Mouse (Mus musculus) hindbrain, embryonic 14.5 days (tissue): ENCODE data around the gene Ppp6r3. TPM values are rescaled to one million over a fixed set of nuclear protein-coding genes. Genes with fewer than 3 reads are reported as not detected.

Experiments used
- ATAC-seq: fragments of 200-750 bp; cut with Nextera tagmentation; 2 replicates; pipeline ENCODE4 v1.8.0; 2017; ENCODE audit warnings: moderate number of reproducible peaks, mild to moderate bottlenecking, moderate TSS enrichment, moderate library complexity; ENCODE audit not compliant: low FRiP score
- DNase-seq: peaks from one replicate; pipeline ENCODE4 v3.0.0-alpha.2; 2015; ENCODE audit warnings: low spot score
- H3K27ac ChIP-seq: fragments of 300-500 bp; sonication (generic); 2 replicates; pipeline ENCODE4 v1.5.1; 2014; ENCODE audit warnings: mild to moderate bottlenecking, moderate library complexity
- H3K27me3 ChIP-seq: fragments of 300-500 bp; sonication (generic); 2 replicates; pipeline ENCODE4 v1.6.1; 2014; ENCODE audit warnings: mild to moderate bottlenecking, low read length, mixed read lengths; ENCODE audit not compliant: control insufficient read depth, insufficient read depth
- H3K36me3 ChIP-seq: fragments of 300-500 bp; sonication (generic); replicated peaks from 2 replicates; pipeline ENCODE4 v1.6.1; 2014; ENCODE audit not compliant: control insufficient read depth, insufficient read depth
- H3K4me1 ChIP-seq: fragments of 300-500 bp; sonication (generic); replicated peaks from 2 replicates; pipeline ENCODE4 v1.6.1; 2014; ENCODE audit warnings: antibody characterized with exemption, low read length, mixed read lengths; ENCODE audit not compliant: control insufficient read depth, insufficient read depth
- H3K4me2 ChIP-seq: fragments of 300-500 bp; sonication (generic); replicated peaks from 2 replicates; pipeline ENCODE4 v1.6.1; 2014; ENCODE audit warnings: mild to moderate bottlenecking, moderate library complexity
- H3K4me3 ChIP-seq: fragments of 300-500 bp; sonication (generic); replicated peaks from 2 replicates; pipeline ENCODE4 v1.5.1; 2014; ENCODE audit warnings: mild to moderate bottlenecking, low read length
- H3K9ac ChIP-seq: fragments of 300-500 bp; sonication (generic); 2 replicates; pipeline ENCODE4 v1.6.1; 2014
- H3K9me3 ChIP-seq: fragments of 300-500 bp; sonication (generic); 2 replicates; pipeline ENCODE4 v1.6.1; 2016; ENCODE audit warnings: low read length; ENCODE audit not compliant: control insufficient read depth
- WGBS: fragments of 180-500 bp; shearing (Covaris S2); extraction: QIAGEN DNeasy Blood & Tissue Kit; methylation state at CpG from one replicate; pipeline ENCODE4 v1.1.7; 2014; 5-methylcytosine and 5-hydroxymethylcytosine counted together
- polyA plus RNA-seq: library from polyadenylated mRNA; unstranded; fragments of >200 nt; fragmentation: Nextera tagmentation; extraction: Ambion mirVana; gene quantifications from 2 replicates; pipeline ENCODE4 v1.2.1, GENCODE M21; 2014

Ppp6r3 gene
- polyA plus RNA-seq, 1 experiment from 2014 or later = 59.9 TPM

GRCm38 (mm10) chr19:3554785-3555184 lies 20.8 kb downstream of the Ppp6r3 start:
- WGBS = 98% methylated on average over 8 of the region's 8 CpGs
- Histone ChIP-seq H3K27me3 (no peaks in the 10 kb centered on the region), H3K27ac (no peak overlapping the region), H3K36me3 (no peaks in the 10 kb centered on the region), H3K4me1 (no peaks in the 10 kb centered on the region), H3K4me2 (no peak overlapping the region), H3K9ac (no peak overlapping the region), H3K9me3 (no peaks in the 10 kb centered on the region), H3K4me3 (no peak overlapping the region)
- ATAC-seq (no peak), DNase-seq (no peak)

GRCm38 (mm10) chr19:3551573-3552159 lies 23.9 kb downstream of the Ppp6r3 start:
- 0 out of 2 replicates have a peak, but pooled peaks cover 9% of the 10 kb centered on the region for H3K36me3 ChIP-seq
- no peak overlapping the region; the same call in 1 of the 2 replicates for H3K9ac ChIP-seq
- WGBS = 57% methylated on average over 4 of the region's 4 CpGs
- no peaks in the 10 kb centered on the region for H3K27me3 ChIP-seq
- H3K4me1 ChIP-seq = no peaks in the 10 kb centered on the region
- no peak overlapping the region for H3K4me2 ChIP-seq
- DNase-seq (no peak), ATAC-seq (no peak)
- H3K9me3 ChIP-seq = no peaks in the 10 kb centered on the region
- H3K27ac ChIP-seq = 0 out of 2 replicates have a peak overlapping the region, but pooled peaks have one; percentile 4
- no peak overlapping the region for H3K4me3 ChIP-seq

DNA sequence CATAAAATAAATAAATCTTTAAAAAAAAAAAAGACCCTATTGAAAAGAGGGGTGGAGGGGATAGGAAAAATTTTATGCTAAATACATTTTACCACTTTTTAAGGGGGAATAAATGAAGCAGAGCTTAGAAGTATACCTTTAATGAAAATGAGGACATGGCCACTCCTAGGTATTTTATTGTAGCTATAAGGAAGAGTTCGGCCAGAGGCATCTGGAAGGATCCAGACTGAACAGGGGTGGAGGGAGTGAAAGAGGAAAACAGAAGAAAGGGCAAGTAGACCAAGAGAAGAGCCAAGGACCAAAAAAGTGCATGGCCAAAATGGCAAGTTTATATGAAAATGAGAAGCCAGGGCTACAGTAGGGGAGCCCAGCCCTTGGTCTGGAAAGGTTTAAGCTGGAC lies 25.4 kb downstream of the Ppp6r3 start:
- 100% methylated on average over 1 of the region's 1 CpGs for WGBS
- H3K4me1 ChIP-seq = no peaks in the 10 kb centered on the region
- H3K9ac ChIP-seq = no peak overlapping the region
- DNase-seq (no peak), ATAC-seq (no peak)
- H3K9me3 ChIP-seq = no peaks in the 10 kb centered on the region
- H3K27ac ChIP-seq = no peak overlapping the region
- H3K4me2 ChIP-seq = no peak overlapping the region
- H3K36me3 ChIP-seq = 0 out of 2 replicates have a peak, but pooled peaks cover 9% of the 10 kb centered on the region
- no peak overlapping the region for H3K4me3 ChIP-seq
- H3K27me3 ChIP-seq = no peaks in the 10 kb centered on the region

GRCm38 (mm10) chr19:3549263-3549662 lies 26.3 kb downstream of the Ppp6r3 start:
- ATAC-seq = no peak
- Histone ChIP-seq H3K4me1 (no peaks in the 10 kb centered on the region), H3K9ac (no peak overlapping the region), H3K4me3 (no peak overlapping the region), H3K27ac (no peak overlapping the region), H3K9me3 (no peaks in the 10 kb centered on the region), H3K4me2 (no peak overlapping the region), H3K27me3 (no peaks in the 10 kb centered on the region), H3K36me3 (0 out of 2 replicates have a peak, but pooled peaks cover 9% of the 10 kb centered on the region)
- DNase-seq = no peak
- WGBS = 96% methylated on average over 1 of the region's 1 CpGs

- Histone ChIP-seq H3K4me3 (no peak overlapping the region), H3K9ac (no peak overlapping the region), H3K36me3 (peaks cover 9% of the 10 kb centered on the region; the same call in 1 of the 2 replicates), H3K27ac (no peak overlapping the region), H3K4me1 (no peaks in the 10 kb centered on the region), H3K27me3 (no peaks in the 10 kb centered on the region), H3K4me2 (no peak overlapping the region), H3K9me3 (no peaks in the 10 kb centered on the region)
- ATAC-seq (no peak), DNase-seq (no peak)
- 90% methylated on average over 1 of the region's 1 CpGs for WGBS
Measured at GRCm38 (mm10) chr19:3548311-3548710, 27.2 kb downstream of the Ppp6r3 start.

DNA sequence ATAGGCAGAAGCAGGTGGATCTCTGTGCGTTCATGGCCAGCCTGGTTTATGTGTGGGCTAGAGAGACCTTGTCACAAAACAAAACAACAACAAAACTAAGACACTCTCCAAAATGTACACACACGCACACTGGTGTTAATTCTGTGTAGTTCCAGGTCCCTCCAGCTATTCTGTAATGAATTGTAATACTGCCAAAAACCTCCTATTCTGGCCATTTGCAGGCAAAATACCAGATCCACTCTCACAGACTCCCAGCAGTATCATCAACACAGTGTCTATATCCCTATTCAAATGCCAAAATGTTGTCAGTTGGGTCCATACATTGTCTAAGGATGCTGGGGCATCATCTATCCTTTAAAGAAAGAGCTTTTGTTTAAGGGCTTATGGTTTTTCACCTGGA lies 30.6 kb downstream of the Ppp6r3 start:
- ATAC-seq (no peak), DNase-seq (no peak)

DNA sequence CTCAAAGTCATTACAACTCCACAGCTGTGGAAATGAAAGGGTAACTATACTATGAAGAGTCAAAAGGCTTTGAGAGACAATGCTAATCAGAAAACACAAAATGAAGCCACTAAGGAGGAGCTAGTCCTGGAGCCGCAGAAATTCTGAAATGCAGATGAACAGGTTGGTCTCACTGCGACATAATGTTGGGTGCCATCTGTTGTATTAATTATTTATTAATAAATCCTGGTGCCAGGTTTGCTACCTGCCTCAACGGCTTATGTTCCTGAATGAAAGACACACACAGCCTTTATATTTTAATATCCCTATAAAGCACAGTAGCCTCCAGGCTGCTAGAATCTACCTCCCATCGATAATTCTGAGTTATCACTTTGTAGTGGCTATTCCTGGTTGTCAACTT lies 33.0 kb downstream of the Ppp6r3 start:
- DNase-seq (no peak), ATAC-seq (no peak)
- no peak overlapping the region for H3K4me3 ChIP-seq
- H3K9ac ChIP-seq = no peak overlapping the region
- peaks cover 21% of the 10 kb centered on the region; the same call in 1 of the 2 replicates for H3K36me3 ChIP-seq
- no peaks in the 10 kb centered on the region for H3K9me3 ChIP-seq
- no peaks in the 10 kb centered on the region for H3K27me3 ChIP-seq
- H3K27ac ChIP-seq = no peak overlapping the region
- WGBS = 86% methylated on average over 4 of the region's 4 CpGs
- H3K4me2 ChIP-seq = no peak overlapping the region
- H3K4me1 ChIP-seq = no peaks in the 10 kb centered on the region

More for the DNA sequence above, 30.6 kb downstream of the Ppp6r3 start:
- WGBS = 94% methylated on average over 2 of the region's 2 CpGs
- Histone ChIP-seq H3K4me1 (no peaks in the 10 kb centered on the region), H3K27me3 (no peaks in the 10 kb centered on the region), H3K9me3 (no peaks in the 10 kb centered on the region), H3K9ac (no peak overlapping the region), H3K4me3 (no peak overlapping the region), H3K27ac (no peak overlapping the region), H3K36me3 (peaks cover 17% of the 10 kb centered on the region; the same call in 1 of the 2 replicates), H3K4me2 (no peak overlapping the region)

DNA sequence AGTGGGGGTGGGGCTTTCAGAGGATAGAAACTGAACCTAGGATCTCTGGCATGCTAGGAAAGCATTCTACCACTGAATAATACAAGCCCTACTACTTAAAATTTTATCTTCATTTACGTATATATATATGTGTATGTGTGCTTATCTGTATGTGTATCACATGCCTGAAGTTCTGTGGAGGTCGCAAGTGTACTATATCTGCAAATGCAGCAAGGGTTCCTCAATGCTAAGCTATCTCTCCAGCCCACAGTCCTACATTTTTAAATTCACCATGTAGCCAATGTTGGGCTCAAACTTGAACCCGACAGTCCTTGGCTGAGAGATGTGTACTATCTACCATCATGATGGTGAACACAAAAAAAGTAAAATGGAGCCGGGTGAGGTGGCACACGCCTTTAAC lies 34.6 kb downstream of the Ppp6r3 start:
- Histone ChIP-seq H3K9ac (no peak overlapping the region), H3K27ac (no peak overlapping the region), H3K4me2 (no peak overlapping the region), H3K9me3 (no peaks in the 10 kb centered on the region), H3K4me1 (no peaks in the 10 kb centered on the region), H3K36me3 (peaks cover 15% of the 10 kb centered on the region; the same call in 1 of the 2 replicates), H3K4me3 (no peak overlapping the region), H3K27me3 (no peaks in the 10 kb centered on the region)
- ATAC-seq (no peak), DNase-seq (no peak)
- 97% methylated on average over 5 of the region's 5 CpGs for WGBS

GRCm38 (mm10) chr19:3540254-3540653 lies 35.3 kb downstream of the Ppp6r3 start:
- DNase-seq (no peak), ATAC-seq (no peak)
- H3K27me3 ChIP-seq = no peaks in the 10 kb centered on the region
- 89% methylated on average over 2 of the region's 2 CpGs for WGBS
- H3K4me2 ChIP-seq = no peak overlapping the region
- H3K4me1 ChIP-seq = no peaks in the 10 kb centered on the region
- peaks cover 15% of the 10 kb centered on the region; the same call in 1 of the 2 replicates for H3K36me3 ChIP-seq
- no peak overlapping the region for H3K4me3 ChIP-seq
- H3K27ac ChIP-seq = no peak overlapping the region
- no peak overlapping the region for H3K9ac ChIP-seq
- no peaks in the 10 kb centered on the region for H3K9me3 ChIP-seq

DNA sequence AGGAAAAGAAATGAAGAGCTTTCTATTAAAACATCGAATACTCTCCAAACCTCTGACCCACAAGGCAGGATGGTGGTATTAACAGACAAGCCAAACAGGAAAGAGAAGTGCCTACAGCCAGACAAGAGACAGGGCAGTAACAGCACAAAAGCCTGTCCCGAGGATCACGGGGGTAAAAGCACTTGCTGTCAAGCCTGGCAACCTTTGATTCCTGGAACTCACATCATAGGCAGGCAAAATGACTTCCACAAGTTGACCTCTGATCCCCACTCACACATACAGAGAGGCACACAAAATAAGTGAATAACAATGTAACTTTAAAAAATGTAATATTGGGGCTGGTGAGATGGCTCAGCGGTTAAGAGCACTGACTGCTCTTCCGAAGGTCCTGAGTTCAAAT lies 36.1 kb downstream of the Ppp6r3 start:
- H3K4me3 ChIP-seq = no peak overlapping the region
- H3K27ac ChIP-seq = no peak overlapping the region
- H3K4me2 ChIP-seq = no peak overlapping the region
- 92% methylated on average over 5 of the region's 5 CpGs for WGBS
- no peaks in the 10 kb centered on the region for H3K9me3 ChIP-seq
- peaks cover 15% of the 10 kb centered on the region; the same call in 1 of the 2 replicates for H3K36me3 ChIP-seq
- no peak overlapping the region for H3K9ac ChIP-seq
- DNase-seq (no peak), ATAC-seq (no peak)
- no peaks in the 10 kb centered on the region for H3K4me1 ChIP-seq
- H3K27me3 ChIP-seq = no peaks in the 10 kb centered on the region
